12 mouse cellular contexts compared by ENCODE assay signal in the genomic region with DNA sequence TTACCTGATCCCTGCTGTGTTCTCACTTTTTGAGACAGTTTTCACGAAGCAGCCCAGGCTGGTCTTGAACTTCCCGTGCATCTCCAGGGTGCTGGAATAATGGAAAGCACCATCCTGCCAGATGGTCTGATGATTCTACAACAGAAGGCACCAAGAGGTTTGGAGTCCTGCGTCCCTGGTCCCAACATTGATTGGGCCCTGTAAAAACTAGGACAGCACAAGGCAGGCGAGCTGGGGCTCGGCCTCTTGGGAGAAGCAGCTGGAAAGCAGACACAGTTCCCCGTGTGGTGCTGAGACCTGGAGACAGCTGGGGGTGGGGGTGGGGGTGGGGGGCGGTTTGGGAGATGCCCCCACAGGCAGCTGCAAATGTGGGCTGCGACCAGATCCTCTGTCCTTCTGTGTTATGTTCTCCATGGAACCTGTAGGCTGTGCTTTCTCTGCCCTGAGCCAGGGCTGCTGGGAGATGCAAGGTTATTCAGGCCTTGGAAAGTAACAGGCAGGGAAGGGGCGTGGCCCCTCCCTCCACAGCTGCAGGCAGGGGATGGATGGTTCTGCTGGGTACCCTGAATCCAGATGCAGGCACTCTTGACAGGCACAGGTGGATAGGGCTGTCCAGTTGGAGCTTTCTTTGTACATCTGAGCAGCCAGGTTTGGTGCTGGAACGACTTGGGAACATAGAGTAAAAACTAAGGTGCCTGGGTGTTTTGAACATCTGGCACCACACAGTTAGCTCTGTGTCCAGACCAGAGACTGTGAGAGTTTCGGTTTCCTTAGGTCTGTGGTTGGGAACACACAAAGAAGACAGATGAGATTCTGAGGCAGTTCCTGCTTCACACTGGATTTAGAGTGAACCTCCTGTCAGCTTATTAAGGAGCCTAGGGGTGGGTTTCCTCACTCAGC. TPM values are rescaled to one million over a fixed set of nuclear protein-coding genes. Genes with fewer than 3 reads are reported as not detected.
DNase-seq lines count a peak whose midpoint lies in the region; ATAC-seq and TF ChIP-seq lines count a peak whose summit lies in the region.
"Had no signal": no experiment of that assay in that cellular context is flagged by ENCODE, and none has a peak within 500 bp of the region (broad histone marks: within the 10 kb centered on the region; RNA-seq: fewer than 3 reads in every experiment).

No protein-coding gene starts in this region.

- DNase-seq in adrenal gland, adult 2 months, result peak; percentile 56
- DNase-seq in adrenal gland, adult 8-10 months, result no peak
- DNase-seq in midbrain, embryonic 10.5 days (ENCODE audit: low spot score), result no peak
- no peak for DNase-seq in yolk sac, embryonic 10.5 days (ENCODE audit: low spot score)
- DNase-seq in liver, embryonic 11.5 days (ENCODE audit: low spot score), result no peak
- DNase-seq: lung, adult 18-20 months had no signal

- no peak for TF ChIP-seq POLR2A in small intestine, adult 2 months (IDR thresholded peaks at IDR 0.05; ENCODE audit: low read depth, low read length)

- H3K9ac ChIP-seq in midbrain, embryonic 15.5 days, result no peak overlapping the region
- H3K9ac ChIP-seq in liver, embryonic 11.5 days (ENCODE audit: low read depth, low read length), result no peak overlapping the region

- no peaks in the 10 kb centered on the region for H3K36me3 ChIP-seq in midbrain, embryonic 10.5 days
- H3K36me3 ChIP-seq in midbrain, embryonic 15.5 days (replicated peaks), result no peaks in the 10 kb centered on the region
- no peaks in the 10 kb centered on the region for H3K36me3 ChIP-seq in small intestine, adult 2 months (ENCODE audit: control insufficient read depth, insufficient read depth, low read length)
- H3K36me3 ChIP-seq in liver, embryonic 11.5 days (ENCODE audit: control insufficient read depth, insufficient read depth, low read length), result no peaks in the 10 kb centered on the region

- H3K27ac ChIP-seq in midbrain, embryonic 10.5 days (replicated peaks), result peak overlapping the region; percentile 84
- H3K27ac ChIP-seq in midbrain, embryonic 15.5 days, result no peak overlapping the region
- peak overlapping the region; percentile 46; the same call in 1 of the 2 replicates for H3K27ac ChIP-seq in small intestine, adult 2 months (ENCODE audit: insufficient read depth, low read depth, low read length)
- no peak overlapping the region for H3K27ac ChIP-seq in liver, embryonic 11.5 days (ENCODE audit: low read depth, low read length)

- no peaks in the 10 kb centered on the region for H3K9me3 ChIP-seq in midbrain, embryonic 10.5 days (replicated peaks)
- H3K9me3 ChIP-seq in midbrain, embryonic 15.5 days, result no peaks in the 10 kb centered on the region
- H3K9me3 ChIP-seq in liver, embryonic 11.5 days (ENCODE audit: control insufficient read depth, low read length), result no peaks in the 10 kb centered on the region

- H3K4me1 ChIP-seq in midbrain, embryonic 10.5 days, result peaks cover 82% of the 10 kb centered on the region
- peaks cover 20% of the 10 kb centered on the region for H3K4me1 ChIP-seq in midbrain, embryonic 15.5 days
- peaks cover 3% of the 10 kb centered on the region for H3K4me1 ChIP-seq in small intestine, adult 2 months (ENCODE audit: control insufficient read depth, insufficient read depth, insufficient read length, low read length)
- H3K4me1 ChIP-seq in liver, embryonic 11.5 days (replicated peaks; ENCODE audit: control insufficient read depth, insufficient read depth, low read length), result peaks cover 11% of the 10 kb centered on the region

- WGBS in midbrain, embryonic 10.5 days, result 55% methylated on average over 11 of the region's 11 CpGs
- WGBS in midbrain, embryonic 15.5 days, result 47% methylated on average over 11 of the region's 11 CpGs
- WGBS in small intestine, adult 2 months, result 66% methylated on average over 11 of the region's 11 CpGs
- 47% methylated on average over 11 of the region's 11 CpGs for WGBS in liver, embryonic 11.5 days

- 0 out of 2 replicates have a peak overlapping the region, but pooled peaks have one; percentile 23 for H3K4me3 ChIP-seq in midbrain, embryonic 10.5 days
- no peak overlapping the region for H3K4me3 ChIP-seq in midbrain, embryonic 15.5 days
- no peak overlapping the region for H3K4me3 ChIP-seq in small intestine, adult 2 months (ENCODE audit: low read depth, low read length)
- no peak overlapping the region for H3K4me3 ChIP-seq in liver, embryonic 11.5 days (ENCODE audit: low read depth, low read length)

- no peak overlapping the region for H3K4me2 ChIP-seq in midbrain, embryonic 15.5 days
- H3K4me2 ChIP-seq in liver, embryonic 11.5 days, result no peak overlapping the region

- ATAC-seq in midbrain, embryonic 15.5 days (replicated peaks), result no peak
- ATAC-seq in granulocyte monocyte progenitor cell, adult 5-6 weeks (replicated peaks; ENCODE audit: poor library complexity, severe bottlenecking), result peak; percentile 26; the same call in 1 of the 2 replicates
- ATAC-seq in liver, embryonic 11.5 days (replicated peaks; ENCODE audit: low FRiP score), result no peak

- peaks cover 44% of the 10 kb centered on the region for H3K27me3 ChIP-seq in midbrain, embryonic 10.5 days (ENCODE audit: low read depth, poor library complexity, severe bottlenecking)
- peaks cover 3% of the 10 kb centered on the region; the same call in 1 of the 2 replicates for H3K27me3 ChIP-seq in midbrain, embryonic 15.5 days (replicated peaks)
- H3K27me3 ChIP-seq in small intestine, adult 2 months (ENCODE audit: control insufficient read depth, insufficient read depth, low read length), result peaks cover 16% of the 10 kb centered on the region
- peaks cover 42% of the 10 kb centered on the region for H3K27me3 ChIP-seq in liver, embryonic 11.5 days (replicated peaks; ENCODE audit: control insufficient read depth, insufficient read depth, low read length)

- TF ChIP-seq CTCF in small intestine, adult 2 months (IDR thresholded peaks at IDR 0.05; ENCODE audit: extremely low read depth, insufficient read length, insufficient replicate concordance, low read depth, low read length), result no peak

RNA-seq across cellular contexts. Expression of gene Gse1, which starts 3.5 kb away (rescaled TPM):
- total RNA-seq in adrenal gland, adult 2 months (2021), result 10 to 100 TPM; 27.1 to 28.7 TPM
- polyA plus RNA-seq in adrenal gland, adult 2 months (2012; rRNA removed), result 42.1 and 46.3 TPM in 2 replicates
- total RNA-seq in adrenal gland, adult 8-10 months (2022), result 10 to 100 TPM; 30.7 to 64.5 (median 48.4) TPM
- polyA plus RNA-seq in midbrain, embryonic 10.5 days (2016; fragmentation: Nextera tagmentation; extraction: Ambion mirVana), result 12.7 and 15.6 TPM in 2 replicates
- 21.2 and 23.4 TPM in 2 replicates for polyA plus RNA-seq in midbrain, embryonic 15.5 days (2015; fragmentation: Nextera tagmentation; extraction: Ambion mirVana)
- total RNA-seq in granulocyte monocyte progenitor cell, adult 5-6 weeks (2014; fragmentation: Nextera tagmentation), result 32.7 and 40.9 TPM in 2 replicates
- 6.9 and 8.4 TPM in 2 replicates for total RNA-seq in granulocyte monocyte progenitor cell, adult 5-6 weeks (2017)
- 29.6 and 55.9 TPM in 2 replicates for polyA plus RNA-seq in small intestine, adult 2 months (2012; rRNA removed)
- polyA plus RNA-seq in liver, embryonic 11.5 days (2014; fragmentation: Nextera tagmentation; extraction: Ambion mirVana), result 23.1 and 25.3 TPM in 2 replicates

RNA-seq across cellular contexts. Expression of gene Fam92b, which starts 47.5 kb away (rescaled TPM):
- 1 to 10 TPM in 1 of 2 experiments, under 1 TPM in 1; 0.61 to 1.4 TPM for total RNA-seq in adrenal gland, adult 2 months (2021)
- polyA plus RNA-seq in adrenal gland, adult 2 months (2012; rRNA removed), result 0.95 and 1.7 TPM in 2 replicates
- total RNA-seq in adrenal gland, adult 8-10 months (2022), result 1 to 10 TPM in 3 of 4 experiments, under 1 TPM in 1; 0.99 to 4.1 (median 2.6) TPM
- polyA plus RNA-seq in midbrain, embryonic 10.5 days (2016; fragmentation: Nextera tagmentation; extraction: Ambion mirVana), result 2.6 and 3.3 TPM in 2 replicates
- polyA plus RNA-seq in midbrain, embryonic 15.5 days (2015; fragmentation: Nextera tagmentation; extraction: Ambion mirVana), result 2.1 and 2.2 TPM in 2 replicates
- total RNA-seq in granulocyte monocyte progenitor cell, adult 5-6 weeks (2014; fragmentation: Nextera tagmentation), result not detected in 2 replicates
- not detected in 2 replicates for total RNA-seq in granulocyte monocyte progenitor cell, adult 5-6 weeks (2017)
- not detected in 2 replicates for polyA plus RNA-seq in small intestine, adult 2 months (2012; rRNA removed)
- 0.27 TPM in 1 of 2 replicates, not detected in the other for polyA plus RNA-seq in liver, embryonic 11.5 days (2014; fragmentation: Nextera tagmentation; extraction: Ambion mirVana)
- total RNA-seq: hematopoietic stem cell, adult 5-6 weeks had no signal
- polyA plus RNA-seq: spleen, adult 2 months; urinary bladder, adult 2 months had no signal

Comparison
In these comparisons a context has a peak if more than half of its experiments do, and no peak if none do; other contexts are left out.
1. H3K27ac ChIP-seq: peak in midbrain, embryonic 10.5 days (single experiment) and small intestine, adult 2 months (single experiment); none in midbrain, embryonic 15.5 days (single experiment) and liver, embryonic 11.5 days (single experiment).